Mouse (Mus musculus): ENCODE measurements at regions not wholly inside any gene's neighbourhood (a gene's known extent, or its start where the extent isn't known, plus 50 kb on each side); places are given as distances from the start of the nearest gene placed in this dataset.

GRCm38 (mm10) chr2:72852509-72852908 is 127.7 kb downstream of the Sp3 start:
- no peak for TF ChIP-seq ZNF384 (IDR thresholded peaks at IDR 0.05; ENCODE audit: low read depth, low read length)
- no peak for TF ChIP-seq HCFC1 (IDR thresholded peaks at IDR 0.05; ENCODE audit: low read depth, low read length)
- no peak for TF ChIP-seq EP300 (IDR thresholded peaks at IDR 0.05; ENCODE audit: low read length)
- no peak for TF ChIP-seq POLR2A (IDR thresholded peaks at IDR 0.05; ENCODE audit: low read depth, low read length)
- TF ChIP-seq ZKSCAN1 (IDR thresholded peaks at IDR 0.05; ENCODE audit: borderline replicate concordance, low read depth, low read length), result no peak
- TF ChIP-seq CTCF (conservative IDR thresholded peaks at IDR 0.05 in 1 of 2, IDR thresholded peaks at IDR 0.05 in 1 of 2; ENCODE audit: low read depth in 2 of 2, low read length in 2 of 2), result no peak
- no peak for TF ChIP-seq GABPA (IDR thresholded peaks at IDR 0.05; ENCODE audit: insufficient replicate concordance, low read depth, low read length)
- TF ChIP-seq ELF1 (IDR thresholded peaks at IDR 0.05; ENCODE audit: low read depth, low read length), result no peak
- no peak for TF ChIP-seq MAX (IDR thresholded peaks at IDR 0.05; ENCODE audit: low read length)
- no peak for TF ChIP-seq MYC (IDR thresholded peaks at IDR 0.05; ENCODE audit: low read depth, low read length)
- TF ChIP-seq POLR2AphosphoS2 (IDR thresholded peaks at IDR 0.05; ENCODE audit: low read depth, low read length), result no peak
- no peak for TF ChIP-seq UBTF (IDR thresholded peaks at IDR 0.05; ENCODE audit: low read depth, low read length)
